ENCODE assay signal across 18 mouse cellular contexts in genomic region chr16:4520673-4521072, GRCm38 (mm10).
"Had no signal": no experiment of that assay in that cellular context is flagged by ENCODE, and none has a peak within 500 bp of the region (broad histone marks: within the 10 kb centered on the region; RNA-seq: fewer than 3 reads in every experiment).

No protein-coding gene starts in this region.

- H3K9me3 ChIP-seq: liver, embryonic 13.5 days; lung, embryonic 15.5 days; megakaryocyte, embryonic 14.5 days; midbrain, embryonic 15.5 days; neural tube, embryonic 13.5 days; stomach, embryonic 15.5 days had no signal

- H3K27me3 ChIP-seq: liver, embryonic 13.5 days; lung, embryonic 15.5 days; midbrain, embryonic 15.5 days; neural tube, embryonic 13.5 days; stomach, embryonic 15.5 days had no signal

- H3K36me3 ChIP-seq: liver, embryonic 13.5 days; lung, embryonic 15.5 days; midbrain, embryonic 15.5 days; neural tube, embryonic 13.5 days; stomach, embryonic 15.5 days had no signal

- H3K9ac ChIP-seq: liver, embryonic 13.5 days; liver, postnatal 0 days; lung, embryonic 15.5 days; midbrain, embryonic 15.5 days; neural tube, embryonic 13.5 days; stomach, embryonic 15.5 days had no signal

- H3K4me2 ChIP-seq: liver, embryonic 13.5 days; lung, embryonic 15.5 days; midbrain, embryonic 11.5 days; midbrain, embryonic 15.5 days; neural tube, embryonic 13.5 days; stomach, embryonic 15.5 days had no signal

- H3K27ac ChIP-seq: layer of hippocampus, adult 2 months; liver, embryonic 13.5 days; lung, embryonic 15.5 days; macrophage; midbrain, embryonic 15.5 days; neural tube, embryonic 13.5 days; stomach, embryonic 15.5 days had no signal

- H3K4me1 ChIP-seq: lung, embryonic 15.5 days; midbrain, embryonic 15.5 days; stomach, embryonic 15.5 days had no signal

- ATAC-seq: liver, postnatal 0 days; midbrain, embryonic 15.5 days had no signal

- H3K4me3 ChIP-seq: layer of hippocampus, adult 2 months; liver, embryonic 13.5 days; lung, embryonic 15.5 days; megakaryocyte, embryonic 14.5 days; midbrain, embryonic 15.5 days; neural tube, embryonic 13.5 days; stomach, embryonic 15.5 days had no signal

- DNase-seq: kidney, postnatal 10 days; kidney, postnatal 4 days; left cerebral cortex, postnatal 4 days; liver; liver, embryonic 13.5 days; liver, postnatal 0 days; lung, postnatal 14 days; retina, postnatal 1 day; right cerebral cortex, postnatal 14 days; thymus, postnatal 4 days had no signal
